Mouse (Mus musculus) adrenal gland, postnatal 4 days (tissue): Measurements from ENCODE around the gene Yipf2. TPM values are rescaled to one million over a fixed set of nuclear protein-coding genes. Genes with fewer than 3 reads are reported as not detected.

Source experiments
- DNase-seq, 2 experiments: peaks; one replicate each; pipeline ENCODE4 v3.0.0; 2021 to 2022; ENCODE audit warnings: low spot score in 2 of 2, mixed read lengths in 2 of 2
- long read RNA-seq, 2 experiments: library from polyadenylated mRNA; stranded (forward); transcript quantifications; one replicate each; pipeline ENCODE4 v2.0.0; 2021
- total RNA-seq, 2 experiments: library from RNA; stranded (reverse); gene quantifications; 2 replicates each; pipeline ENCODE4 v1.2.3; 2021

Yipf2 gene
- 10 to 100 TPM; 27.2 to 28.4 TPM for total RNA-seq
- long read RNA-seq, experiment 1, partial matches to known transcripts: 10 of 25 reads
- long read RNA-seq, experiment 1, other reads (novel, unspliced or antisense): 9 of 25 reads
- long read RNA-seq, experiment 2, transcript Yipf2-202 (10 exons, 1,894 nt): major isoform, 7 of 47 reads
- long read RNA-seq, experiment 2, partial matches to known transcripts: 21 of 47 reads
- long read RNA-seq, experiment 2, other reads (novel, unspliced or antisense): 15 of 47 reads

DNA sequence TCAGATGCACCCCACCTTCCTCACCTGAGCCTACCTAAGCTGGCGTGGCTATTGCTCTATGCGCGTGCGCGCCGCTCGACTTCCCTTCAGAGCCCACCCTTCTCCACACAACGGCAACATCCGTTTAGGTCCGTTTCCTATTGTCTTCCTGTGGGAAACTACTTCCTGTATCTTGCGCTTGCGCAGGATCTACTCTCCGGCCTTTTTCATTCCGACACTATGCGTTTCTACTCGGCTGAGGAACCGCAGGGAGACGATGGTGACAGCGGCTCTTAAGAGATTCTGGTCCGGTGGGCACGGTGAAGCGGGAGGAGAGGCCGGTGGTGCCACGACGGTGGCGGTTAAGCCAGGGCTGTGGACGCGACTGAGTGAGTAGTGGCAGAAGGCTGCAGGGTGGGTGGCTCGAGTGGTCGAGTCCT is at the start of gene Yipf2, which contains the start of gene Timm29:
Gene Yipf2 (minus strand): TSS at position 126 of the 419 bp plus-strand sequence.
Gene Timm29 (plus strand): TSS at position 20 of the 419 bp plus-strand sequence.
- peak; percentile 44 to 74 for DNase-seq

DNA sequence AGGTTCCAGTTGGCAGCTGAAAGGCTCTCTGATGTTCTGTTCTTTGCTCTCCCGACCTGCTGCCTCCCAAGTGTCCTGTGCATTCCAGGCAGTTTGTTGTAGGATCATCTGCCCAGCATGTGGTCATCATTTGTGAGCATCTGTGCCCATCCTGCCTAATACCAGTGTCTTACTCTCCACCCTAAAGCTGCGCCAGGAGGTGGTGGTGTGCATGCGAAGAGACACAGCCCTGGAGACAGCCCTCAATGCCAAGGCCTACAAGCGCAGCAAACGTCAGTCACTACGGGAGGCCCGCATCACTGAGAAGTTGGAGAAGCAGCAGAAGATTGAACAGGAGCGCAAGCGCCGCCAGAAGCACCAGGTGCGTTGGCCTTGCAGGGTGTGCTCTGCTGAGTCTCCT is 46.4 kb upstream of the Yipf2 start:
- DNase-seq: no peak

DNA sequence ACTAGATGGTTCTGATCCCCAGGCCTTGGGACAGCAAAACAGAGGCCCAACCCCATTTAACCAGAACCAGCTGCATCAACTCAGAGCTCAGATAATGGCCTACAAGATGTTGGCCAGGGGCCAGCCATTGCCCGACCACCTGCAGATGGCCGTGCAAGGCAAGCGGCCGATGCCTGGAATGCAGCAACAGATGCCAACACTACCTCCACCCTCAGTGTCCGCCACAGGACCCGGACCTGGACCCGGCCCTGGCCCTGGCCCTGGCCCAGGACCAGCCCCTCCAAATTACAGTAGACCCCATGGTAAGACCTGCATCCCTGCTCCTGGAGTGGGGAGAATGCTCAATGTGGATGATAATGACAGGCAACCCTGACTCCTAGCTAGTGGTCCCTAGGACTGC is 43.0 kb upstream of the Yipf2 start:
- DNase-seq: no peak

DNA sequence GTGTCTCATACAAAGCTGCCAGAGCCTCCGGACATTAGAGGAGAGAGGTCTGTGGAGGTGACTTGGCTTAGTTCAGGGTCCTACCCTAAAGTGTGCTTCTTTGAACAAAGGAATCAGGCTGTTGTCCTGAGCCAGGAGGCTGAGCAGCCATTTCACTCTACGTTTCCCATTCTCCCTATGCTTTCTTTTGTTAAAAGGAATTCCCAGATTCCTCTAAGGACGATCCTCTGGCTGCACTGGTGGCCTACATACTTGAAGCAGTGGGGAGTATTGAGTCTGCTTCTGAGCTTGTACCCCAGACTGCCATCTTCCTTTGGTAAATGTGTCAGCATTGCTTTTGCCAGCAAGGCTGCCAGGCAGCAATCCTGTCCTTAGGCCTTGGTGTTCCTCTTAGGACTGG is 40.5 kb upstream of the Yipf2 start:
- DNase-seq: no peak

DNA sequence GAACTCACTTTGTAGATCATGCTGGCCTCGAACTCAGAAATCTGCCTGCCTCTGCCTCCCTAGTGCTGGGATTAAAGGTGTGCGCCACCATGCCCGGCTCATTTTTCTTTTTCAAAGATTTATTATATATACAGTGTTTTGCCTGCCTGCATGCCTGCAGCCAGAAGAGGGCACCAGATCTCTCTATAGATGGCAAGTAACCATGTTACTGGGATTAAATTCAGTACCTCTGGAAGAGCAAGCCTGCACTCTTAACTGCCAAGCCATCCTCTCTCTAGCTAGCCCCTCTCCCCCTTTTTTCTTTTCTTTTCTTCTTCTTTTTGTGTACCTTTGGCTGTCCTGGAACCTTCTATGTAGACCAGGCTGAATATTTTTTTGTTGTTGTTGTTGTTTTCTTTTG is 38.0 kb upstream of the Yipf2 start:
- DNase-seq: no peak

DNA sequence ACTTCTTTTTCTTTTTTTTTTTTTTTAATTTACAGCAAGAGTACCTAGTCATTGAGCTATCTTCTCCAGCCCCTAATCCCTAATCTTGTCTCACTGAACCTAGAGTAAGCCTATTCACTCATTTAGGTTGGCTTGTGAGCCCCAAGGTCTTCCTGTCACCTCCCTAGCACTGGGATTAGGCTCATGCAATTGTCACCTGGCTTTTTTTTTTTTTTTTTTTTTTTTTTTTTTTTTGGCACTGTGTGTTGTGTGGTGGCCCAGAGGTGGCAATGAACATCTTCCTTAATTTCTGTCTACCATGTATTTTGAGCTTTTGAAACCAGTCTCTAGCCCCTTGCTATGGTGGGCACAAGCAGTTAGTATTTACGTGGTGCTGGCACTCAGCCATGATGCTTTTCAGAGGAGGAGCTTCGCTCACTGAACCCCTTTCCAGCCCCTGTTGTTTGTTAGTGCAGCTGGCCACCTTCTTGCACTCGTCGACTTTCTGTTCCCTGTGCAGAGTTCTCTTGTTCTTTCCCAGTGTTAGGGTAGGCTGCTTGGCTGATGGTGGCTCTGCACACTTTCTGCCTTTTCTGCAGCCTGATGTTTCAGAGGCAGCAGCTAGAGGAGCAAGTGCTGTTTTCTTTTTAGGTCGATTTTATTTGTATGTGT is 34.6 kb upstream of the Yipf2 start:
- DNase-seq: no peak

DNA sequence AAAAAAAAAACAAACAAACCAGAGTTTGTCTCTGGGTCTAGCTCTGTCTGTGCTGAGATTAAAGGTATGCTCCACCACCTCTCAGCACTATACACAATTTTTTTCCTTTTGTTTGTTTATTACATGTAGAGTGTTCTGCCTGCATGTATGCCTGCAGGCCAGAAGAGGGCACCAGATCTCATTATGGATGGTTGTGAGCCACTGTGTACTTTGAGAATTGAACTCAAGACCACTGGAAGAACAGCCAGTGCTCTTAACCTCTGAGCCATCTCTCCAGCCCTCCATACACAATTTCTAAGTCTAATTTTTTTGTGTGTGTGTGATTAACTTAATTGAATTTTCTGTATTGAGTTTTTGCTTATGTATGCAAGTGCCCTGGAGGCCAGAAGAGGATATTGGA is 33.9 kb upstream of the Yipf2 start:
- DNase-seq: no peak

DNA sequence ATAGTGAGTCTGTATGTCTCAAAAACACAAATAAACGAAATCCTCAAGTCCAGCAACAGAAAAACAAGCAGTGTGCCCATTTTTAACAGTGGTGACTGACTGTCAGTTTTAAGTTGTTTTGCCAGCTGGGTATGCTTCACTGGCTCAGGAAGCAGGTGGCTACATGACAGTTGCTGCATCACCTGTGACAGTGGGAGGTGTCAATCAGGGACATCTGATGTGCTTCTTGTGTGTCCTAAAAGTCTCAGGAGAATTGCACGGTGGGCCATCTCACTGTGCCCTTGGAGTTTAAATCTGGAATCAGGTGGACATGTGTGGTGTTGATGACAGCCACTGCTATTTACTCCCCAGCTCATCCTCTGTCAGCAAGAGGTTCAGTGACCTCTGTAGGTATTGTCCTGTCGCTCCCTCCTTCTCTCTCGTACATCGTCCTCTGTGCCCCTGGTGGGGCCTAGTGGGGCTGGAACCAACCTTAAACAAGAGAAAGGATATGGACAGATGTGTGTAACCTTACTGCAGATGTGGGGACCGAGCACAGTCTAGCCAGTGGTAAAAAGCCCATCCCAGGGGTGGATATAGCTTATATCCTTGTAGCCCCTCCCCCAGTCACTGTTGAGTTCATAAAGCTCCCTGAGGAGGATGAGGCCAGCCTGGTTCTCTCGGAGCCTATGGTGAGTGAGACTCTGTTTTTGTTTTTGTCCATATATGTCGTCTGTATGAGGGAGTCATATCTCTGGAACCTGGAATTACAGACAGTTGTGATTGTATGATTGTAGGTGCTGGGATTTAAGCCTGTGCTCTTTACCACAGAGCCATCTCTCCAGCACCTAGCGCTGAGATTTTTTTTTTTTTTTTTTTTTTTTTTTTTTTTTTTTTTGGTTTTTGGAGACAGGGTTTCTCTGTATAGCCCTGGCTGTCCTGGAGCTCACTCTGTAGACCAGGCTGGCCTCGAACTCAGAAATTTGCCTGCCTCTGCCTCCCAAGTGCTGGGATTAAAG is 33.0 kb upstream of the Yipf2 start:
- no peak for DNase-seq

DNA sequence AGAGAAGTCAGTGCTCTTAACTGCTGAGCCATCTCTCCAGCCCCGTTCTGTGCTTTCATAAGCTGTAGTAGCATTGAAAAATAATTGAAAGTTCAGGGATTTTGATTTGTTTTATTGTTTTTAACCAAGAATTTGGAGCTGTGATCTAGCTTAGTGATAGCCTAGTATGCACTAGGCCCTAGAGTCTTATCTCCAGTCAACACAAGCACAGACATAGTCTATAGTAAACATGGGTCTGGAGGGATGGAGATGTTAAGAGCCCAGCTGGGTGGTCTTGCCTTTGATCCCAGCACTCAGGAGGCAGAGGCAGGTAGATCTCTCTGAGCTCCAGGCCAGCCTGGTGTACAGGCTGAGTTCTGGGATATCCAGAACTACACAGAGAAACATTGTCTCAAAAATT is 30.0 kb upstream of the Yipf2 start:
- no peak for DNase-seq

DNA sequence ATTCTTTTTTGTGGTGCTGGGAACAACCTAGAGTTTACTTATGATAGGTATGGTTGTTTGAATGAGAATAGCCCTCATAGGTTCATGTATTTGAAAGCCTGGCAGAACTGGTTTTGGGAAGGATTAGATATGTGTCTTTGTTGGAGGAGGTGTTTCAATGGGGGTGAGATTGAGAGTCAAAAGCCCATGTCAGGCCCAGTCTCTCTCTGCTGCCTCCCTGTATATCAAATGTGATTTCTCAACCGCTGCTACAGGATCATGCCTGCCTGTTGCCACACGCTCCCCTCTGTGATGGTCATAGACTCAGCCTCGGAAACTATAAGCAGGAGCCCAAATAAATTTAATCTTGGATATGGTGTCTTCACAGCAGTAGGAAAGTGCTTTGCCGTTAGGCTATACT is 27.6 kb upstream of the Yipf2 start:
- no peak for DNase-seq

DNA sequence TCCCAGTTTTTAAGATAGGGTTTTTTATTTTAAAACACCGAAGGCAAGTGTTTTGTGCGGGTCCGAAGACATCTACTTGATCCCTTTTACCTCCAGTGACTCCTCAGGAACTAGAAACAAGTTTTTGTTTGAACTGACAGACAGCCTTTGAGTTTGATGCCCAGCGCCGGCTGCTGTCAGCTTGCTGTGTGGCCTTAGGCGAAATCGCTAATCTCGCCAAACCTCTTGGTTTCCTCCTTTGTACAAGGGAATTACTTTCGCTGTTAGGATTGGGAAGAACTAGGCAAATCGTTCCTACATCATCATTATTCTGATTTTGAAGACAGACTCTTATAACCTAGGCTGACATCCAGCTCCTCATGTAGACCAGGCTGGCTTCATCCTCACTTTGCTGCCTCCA is 24.4 kb upstream of the Yipf2 start:
- no peak for DNase-seq

DNA sequence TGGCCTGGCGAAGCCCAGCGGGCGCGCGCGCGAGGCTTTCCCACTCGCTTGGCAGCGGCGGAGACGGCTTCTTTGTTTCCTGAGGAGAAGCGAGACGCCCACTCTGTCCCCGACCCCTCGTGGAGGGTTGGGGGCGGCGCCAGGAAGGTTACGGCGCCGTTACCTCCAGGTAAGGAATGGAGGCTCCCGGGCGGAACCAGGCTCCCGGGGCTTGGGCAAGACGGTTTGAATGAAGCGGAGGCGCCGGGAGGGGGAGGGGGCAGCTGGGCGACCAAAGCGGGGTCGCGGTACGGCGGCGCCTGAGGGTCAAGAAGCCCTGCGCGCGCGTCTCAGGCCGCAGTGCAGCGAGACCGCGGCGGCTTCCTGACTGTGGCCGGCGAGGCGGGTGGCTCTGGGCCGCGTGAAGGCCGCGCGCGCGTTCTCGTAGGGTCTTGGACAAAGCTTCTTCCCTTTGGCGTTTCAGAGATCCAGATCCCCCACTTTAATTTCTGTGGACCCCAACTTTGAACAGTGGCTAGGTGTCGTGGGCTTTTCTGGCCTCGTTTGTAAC is 23.7 kb upstream of the Yipf2 start:
- DNase-seq: peak; percentile 75 to 80

DNA sequence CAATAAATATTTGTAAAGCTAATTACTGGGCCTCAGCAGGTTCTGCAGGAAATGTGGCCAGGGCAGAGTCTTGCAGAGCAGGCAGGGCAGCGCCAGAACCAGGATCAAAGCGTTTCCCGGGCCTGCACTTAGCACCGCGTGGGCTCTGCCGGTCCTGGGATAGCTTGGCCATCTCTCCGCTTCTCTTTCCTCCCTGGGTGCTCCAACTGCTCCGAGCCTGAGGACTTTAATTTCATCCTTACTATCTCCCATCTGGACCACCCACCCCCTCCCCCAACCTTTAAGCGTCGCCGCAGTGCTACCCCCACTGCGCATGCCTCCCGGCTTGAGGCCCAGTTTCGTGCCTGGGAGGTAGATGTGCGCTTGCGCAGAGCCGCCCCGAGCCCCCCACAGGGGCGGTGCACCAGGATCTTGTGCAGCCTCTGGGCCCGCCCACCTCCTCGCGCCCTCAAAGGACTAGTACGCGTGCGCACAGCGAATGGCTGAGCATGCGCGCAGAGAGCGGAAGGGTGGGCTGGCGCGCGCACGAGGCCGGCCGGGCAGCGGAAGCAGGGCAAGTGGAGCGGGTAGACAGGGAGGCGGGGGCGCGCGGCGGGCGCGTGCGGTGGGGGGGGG is 23.1 kb upstream of the Yipf2 start, which contains the start of gene Smarca4:
Gene Smarca4 (plus strand): TSS at position 553 of the 615 bp plus-strand sequence.
- peak; percentile 99 for DNase-seq

DNA sequence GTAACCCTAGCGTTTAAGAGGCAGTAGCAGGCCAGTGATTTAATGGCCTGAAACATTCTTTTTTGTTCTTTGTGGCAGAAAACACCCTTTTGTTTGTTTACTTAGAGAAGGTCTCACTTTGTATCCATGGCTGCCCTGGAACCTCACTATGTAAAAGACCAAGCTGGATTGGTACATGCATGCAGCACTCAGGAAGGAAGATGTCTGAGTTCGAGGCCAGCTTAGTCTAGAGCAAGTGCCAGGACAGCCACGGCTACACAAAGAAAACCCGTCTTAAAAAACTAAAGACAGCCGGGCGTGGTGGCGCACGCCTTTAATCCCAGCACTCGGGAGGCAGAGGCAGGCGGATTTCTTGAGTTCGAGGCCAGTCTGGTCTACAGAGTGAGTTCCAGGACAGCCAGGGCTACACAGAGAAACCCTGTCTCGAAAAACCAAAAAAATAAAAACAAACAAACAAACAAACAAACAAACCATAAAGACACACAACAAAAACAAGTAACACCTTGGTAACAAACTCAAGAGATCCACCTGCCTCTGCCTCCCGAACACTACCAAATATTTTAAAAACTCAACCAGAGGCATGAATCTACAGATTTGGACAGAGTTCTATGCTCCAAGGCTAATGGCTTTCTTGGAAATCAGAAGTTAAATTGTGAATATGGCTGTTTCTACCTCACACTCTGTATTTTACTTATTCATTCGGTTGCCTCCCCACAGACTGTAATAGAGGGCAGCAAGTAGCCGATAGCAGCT is 22.4 kb upstream of the Yipf2 start:
- no peak for DNase-seq

DNA sequence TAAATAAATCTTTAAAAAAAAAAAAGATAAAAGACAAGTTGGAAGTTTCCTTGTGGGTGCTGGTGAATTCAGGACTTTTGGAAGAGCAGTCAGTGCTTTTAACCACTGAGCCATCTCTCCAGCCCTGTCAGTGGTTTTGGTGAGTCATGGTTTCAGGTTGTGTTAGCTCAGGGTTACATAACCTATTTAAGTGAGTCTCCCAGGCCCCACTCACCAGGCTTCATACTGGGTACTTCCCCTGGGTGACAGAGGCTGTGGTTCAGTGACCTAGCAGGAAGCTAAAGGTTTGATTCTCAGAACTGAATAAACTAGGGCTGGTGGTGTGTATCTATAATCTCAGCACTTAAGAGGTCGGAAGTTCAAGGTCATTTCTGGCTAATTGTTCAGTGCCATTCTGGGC is 17.2 kb upstream of the Yipf2 start:
- no peak for DNase-seq

DNA sequence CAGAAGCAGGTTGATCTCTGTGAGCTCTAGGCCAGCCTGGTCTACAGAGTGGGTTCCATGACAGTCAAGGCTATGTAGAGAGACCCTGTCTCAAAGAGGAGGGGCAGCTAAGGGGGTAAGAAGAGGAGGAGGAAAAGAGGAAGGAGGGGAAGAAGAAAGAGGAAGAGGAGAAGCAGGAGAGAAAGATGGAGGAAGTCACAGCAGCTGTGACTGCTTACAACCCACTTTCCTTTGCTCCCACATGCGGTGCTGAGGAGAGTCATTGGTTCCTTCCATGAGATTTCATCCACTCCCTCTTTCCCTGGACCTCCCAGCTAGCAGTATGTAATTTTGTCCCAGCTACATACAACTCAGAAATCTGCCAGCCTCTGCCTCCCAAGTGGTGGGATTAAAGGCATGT is 14.0 kb upstream of the Yipf2 start:
- DNase-seq: no peak

DNA sequence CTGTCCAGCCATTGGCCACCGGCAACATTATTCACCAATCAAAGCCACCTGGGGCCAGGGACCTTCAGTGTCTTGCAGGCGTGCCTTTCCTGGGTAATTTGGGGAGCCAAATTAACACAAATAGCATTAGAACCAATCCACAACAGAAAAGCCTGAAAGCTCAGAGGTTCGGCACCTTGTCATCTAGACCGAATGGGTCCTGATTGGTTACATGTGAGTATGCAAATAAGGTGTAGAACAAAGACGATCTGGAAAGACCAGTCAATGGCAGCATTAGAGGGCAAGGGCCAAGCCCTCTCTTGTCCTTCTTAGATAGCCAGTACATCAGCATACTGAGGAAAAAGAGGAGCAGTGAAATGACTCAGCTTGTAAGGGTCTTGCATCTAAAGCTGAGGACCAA is 13.2 kb upstream of the Yipf2 start:
- DNase-seq: no peak

DNA sequence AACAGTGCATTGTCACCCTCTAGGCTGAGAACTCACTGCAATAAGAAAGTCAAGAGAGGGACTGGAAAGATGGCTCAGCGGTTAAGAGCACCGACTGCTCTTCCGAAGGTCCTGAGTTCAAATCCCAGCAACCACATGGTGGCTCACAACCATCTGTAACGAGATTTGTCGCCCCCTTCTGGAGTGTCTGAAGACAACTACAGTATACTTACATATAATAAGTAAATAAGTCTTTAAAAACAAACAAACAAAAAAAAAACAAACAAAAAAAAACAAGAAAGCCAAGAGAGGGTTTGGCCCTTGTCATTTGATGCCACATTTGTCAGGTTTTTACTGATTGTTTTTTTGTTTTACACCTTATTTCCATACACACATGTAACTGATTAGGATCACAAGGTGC is 11.5 kb upstream of the Yipf2 start:
- DNase-seq: no peak

DNA sequence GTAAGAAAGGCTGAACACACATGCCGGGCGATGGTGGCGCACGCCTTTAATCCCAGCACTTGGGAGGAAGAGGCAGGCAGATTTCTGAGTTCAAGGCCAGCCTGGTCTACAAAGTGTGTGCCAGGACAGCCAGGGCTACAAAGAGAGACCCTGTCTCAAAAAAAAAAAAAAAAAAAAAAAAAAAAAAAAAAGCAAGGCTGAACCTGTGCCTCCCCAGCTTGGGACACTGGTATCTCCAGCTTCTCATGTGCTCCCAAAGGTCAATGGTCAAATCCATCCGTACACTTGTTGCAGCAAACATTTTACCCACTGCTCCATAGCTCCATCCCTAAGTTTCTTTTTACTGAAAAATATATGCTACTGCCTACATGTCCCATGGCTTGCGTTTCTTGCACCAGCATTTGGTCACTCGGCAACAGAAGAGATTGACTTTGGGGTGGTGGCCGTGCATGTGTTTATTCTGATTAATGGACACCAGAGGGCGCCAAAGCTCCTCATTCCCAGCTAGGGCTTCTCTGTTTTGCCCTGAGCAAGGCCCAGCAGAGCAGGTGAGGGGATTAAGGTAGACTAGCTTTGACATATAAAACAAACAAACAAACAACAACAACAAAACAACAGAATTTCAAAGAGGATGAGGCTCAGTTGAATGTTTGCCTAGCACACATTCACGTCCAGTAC is 9.2 kb upstream of the Yipf2 start:
- no peak for DNase-seq

DNA sequence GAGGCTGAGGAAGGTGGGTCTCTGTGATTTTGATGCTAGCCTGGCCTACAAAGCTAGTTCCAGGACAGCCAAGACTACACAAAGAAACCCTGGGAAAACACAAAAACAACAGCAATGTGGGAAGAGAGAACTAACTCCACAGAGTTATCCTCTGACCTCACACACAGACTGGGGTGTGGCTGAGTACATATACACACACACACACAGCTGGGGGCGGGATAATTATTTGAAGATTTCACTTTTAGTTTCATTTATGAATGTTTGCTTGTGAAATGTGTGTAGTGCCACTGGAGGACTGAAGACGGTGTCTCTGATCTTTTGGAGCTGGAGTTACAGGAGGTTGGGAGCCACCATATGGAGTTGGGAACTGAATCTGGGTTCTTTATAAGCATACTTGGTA is 8.4 kb upstream of the Yipf2 start:
- DNase-seq: no peak
